Mouse (Mus musculus): ENCODE measurements around the gene Pibf1. TPM values are rescaled to one million over a fixed set of nuclear protein-coding genes. Genes with fewer than 3 reads are reported as not detected.

Gene Pibf1
- total and polyA plus RNA-seq, 2 experiments from 2014 or later: 12.6 to 20.6 TPM

DNA sequence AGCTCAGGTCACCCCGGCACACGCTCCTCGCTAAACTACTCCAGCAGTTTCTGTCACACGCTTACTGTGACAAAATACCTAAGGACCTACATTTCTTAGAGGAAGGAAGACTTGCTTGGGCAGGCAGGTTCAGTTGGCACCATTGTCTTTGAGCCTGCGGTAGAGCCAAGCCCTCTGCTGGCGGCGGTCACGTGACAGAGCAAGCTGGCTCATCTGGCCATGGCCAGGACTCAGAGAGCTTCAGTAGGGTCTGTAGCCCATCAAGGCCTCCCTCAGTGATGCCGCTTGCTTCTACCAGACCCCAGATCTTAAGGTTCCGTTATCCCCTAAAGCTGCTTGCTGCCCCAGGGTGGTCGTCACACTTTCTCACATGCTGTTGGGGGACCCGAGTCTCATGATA is 162.8 kb downstream of the Pibf1 start:
- WGBS: 97% methylated on average over 12 of the region's 12 CpGs
- H3K9me3 ChIP-seq (ENCODE audit: low read length): no peaks in the 10 kb centered on the region
- H3K4me3 ChIP-seq (ENCODE audit: low read depth, low read length): no peak overlapping the region
- no peak for DNase-seq
- H3K27ac ChIP-seq (ENCODE audit: low read depth, low read length): no peak overlapping the region
- TF ChIP-seq CTCF (IDR thresholded peaks at IDR 0.05; ENCODE audit: low read depth): no peak
- no peaks in the 10 kb centered on the region for H3K4me1 ChIP-seq (ENCODE audit: insufficient read depth)
- no peak overlapping the region for H3K9ac ChIP-seq
- no peaks in the 10 kb centered on the region for H3K27me3 ChIP-seq (ENCODE audit: insufficient read depth, low read length)
- no peak overlapping the region for H3K4me2 ChIP-seq (ENCODE audit: low read depth)
- no peak for ATAC-seq
- no peaks in the 10 kb centered on the region for H3K36me3 ChIP-seq (ENCODE audit: insufficient read depth)

GRCm38 (mm10) chr14:99263816-99264215 is 164.6 kb downstream of the Pibf1 start:
- no peaks in the 10 kb centered on the region for H3K27me3 ChIP-seq (ENCODE audit: insufficient read depth, low read length)
- 96% methylated on average over 6 of the region's 6 CpGs for WGBS
- no peak overlapping the region for H3K4me2 ChIP-seq (ENCODE audit: low read depth)
- DNase-seq (no peak), ATAC-seq (no peak)
- H3K36me3 ChIP-seq (ENCODE audit: insufficient read depth): no peaks in the 10 kb centered on the region
- no peak overlapping the region for H3K4me3 ChIP-seq (ENCODE audit: low read depth, low read length)
- H3K27ac ChIP-seq (ENCODE audit: low read depth, low read length): no peak overlapping the region
- no peak overlapping the region for H3K9ac ChIP-seq
- H3K4me1 ChIP-seq (ENCODE audit: insufficient read depth): no peaks in the 10 kb centered on the region
- TF ChIP-seq CTCF (IDR thresholded peaks at IDR 0.05; ENCODE audit: low read depth): no peak
- H3K9me3 ChIP-seq (ENCODE audit: low read length): no peaks in the 10 kb centered on the region

DNA sequence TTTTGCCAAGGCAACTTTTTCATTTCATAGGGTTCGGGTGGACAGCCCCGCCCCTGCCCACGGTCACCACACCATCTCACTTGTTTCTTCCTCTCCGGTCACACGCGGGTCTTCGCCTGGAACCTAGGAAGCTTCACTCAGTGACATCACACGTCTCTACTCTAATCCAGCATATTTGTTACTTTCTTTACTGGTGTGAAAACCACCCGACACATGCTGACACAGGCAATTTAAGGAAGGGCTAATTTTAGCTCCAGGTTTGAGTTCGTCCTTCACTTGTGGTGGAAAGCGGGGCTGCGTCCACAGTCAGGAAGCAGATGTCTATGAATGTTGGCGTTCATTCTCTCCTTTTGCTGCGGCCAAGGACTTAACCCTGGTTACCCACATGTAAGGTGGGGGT is 166.6 kb downstream of the Pibf1 start:
- DNase-seq (no peak), ATAC-seq (no peak)
- Histone ChIP-seq H3K9me3 (ENCODE audit: low read length) (no peaks in the 10 kb centered on the region), H3K27me3 (ENCODE audit: insufficient read depth, low read length) (no peaks in the 10 kb centered on the region), H3K27ac (ENCODE audit: low read depth, low read length) (no peak overlapping the region), H3K9ac (no peak overlapping the region), H3K4me3 (ENCODE audit: low read depth, low read length) (no peak overlapping the region), H3K4me2 (ENCODE audit: low read depth) (no peak overlapping the region), H3K36me3 (ENCODE audit: insufficient read depth) (no peaks in the 10 kb centered on the region), H3K4me1 (ENCODE audit: insufficient read depth) (no peaks in the 10 kb centered on the region)
- TF ChIP-seq CTCF (IDR thresholded peaks at IDR 0.05; ENCODE audit: low read depth): no peak
- WGBS: 93% methylated on average over 14 of the region's 14 CpGs

DNA sequence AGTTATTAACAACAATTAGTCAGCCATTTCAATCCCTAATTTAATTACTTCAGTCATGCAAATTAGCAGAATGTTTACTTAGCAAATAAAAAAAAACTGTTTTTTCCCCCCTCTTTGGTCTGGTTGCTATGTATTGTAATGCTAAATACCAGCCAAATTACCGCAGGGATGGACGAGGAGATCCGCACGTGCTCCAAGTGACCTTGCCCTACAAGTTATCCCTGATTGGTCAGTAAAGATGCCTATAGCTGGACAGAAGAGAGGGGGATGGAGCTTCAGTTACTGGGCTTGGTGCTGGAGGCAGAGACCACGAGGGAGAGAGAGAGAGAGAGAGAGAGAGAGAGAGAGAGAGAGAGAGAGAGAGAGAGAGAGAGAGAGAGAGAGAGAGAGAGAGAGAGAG is 167.5 kb downstream of the Pibf1 start:
- Histone ChIP-seq H3K27ac (ENCODE audit: low read depth, low read length) (no peak overlapping the region), H3K9me3 (ENCODE audit: low read length) (no peaks in the 10 kb centered on the region), H3K27me3 (ENCODE audit: insufficient read depth, low read length) (no peaks in the 10 kb centered on the region), H3K4me3 (ENCODE audit: low read depth, low read length) (no peak overlapping the region), H3K4me2 (ENCODE audit: low read depth) (no peak overlapping the region), H3K4me1 (ENCODE audit: insufficient read depth) (no peaks in the 10 kb centered on the region), H3K36me3 (ENCODE audit: insufficient read depth) (no peaks in the 10 kb centered on the region), H3K9ac (no peak overlapping the region)
- DNase-seq: no peak
- ATAC-seq: no peak
- WGBS: 38% methylated on average over 5 of the region's 5 CpGs
- TF ChIP-seq CTCF (IDR thresholded peaks at IDR 0.05; ENCODE audit: low read depth): no peak

DNA sequence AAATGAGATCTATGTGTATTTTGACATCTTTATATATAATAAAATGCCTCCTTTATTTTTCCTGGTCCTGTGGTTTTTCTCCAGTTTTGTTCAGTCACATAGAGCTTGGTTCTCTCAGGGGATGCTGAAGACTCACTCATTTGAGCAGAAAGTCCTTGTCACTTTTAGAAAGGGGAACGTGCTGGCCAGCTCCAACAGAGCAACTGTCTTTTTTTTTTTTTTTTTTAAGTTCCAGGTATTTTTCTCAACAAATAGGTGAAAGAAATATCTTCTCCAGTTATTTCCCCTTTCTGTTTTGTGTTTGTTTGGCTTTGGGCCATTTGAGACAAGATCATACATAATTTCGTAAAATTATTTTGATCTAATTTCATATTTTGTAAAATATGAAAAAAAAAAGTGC is 174.8 kb downstream of the Pibf1 start:
- Histone ChIP-seq H3K4me1 (ENCODE audit: insufficient read depth) (no peaks in the 10 kb centered on the region), H3K9me3 (ENCODE audit: low read length) (no peaks in the 10 kb centered on the region), H3K27ac (ENCODE audit: low read depth, low read length) (no peak overlapping the region), H3K4me2 (ENCODE audit: low read depth) (no peak overlapping the region), H3K9ac (no peak overlapping the region), H3K36me3 (ENCODE audit: insufficient read depth) (no peaks in the 10 kb centered on the region), H3K4me3 (ENCODE audit: low read depth, low read length) (no peak overlapping the region), H3K27me3 (ENCODE audit: insufficient read depth, low read length) (no peaks in the 10 kb centered on the region)
- 77% methylated on average over 2 of the region's 2 CpGs for WGBS
- ATAC-seq (no peak), DNase-seq (no peak)
- no peak for TF ChIP-seq CTCF (IDR thresholded peaks at IDR 0.05; ENCODE audit: low read depth)

DNA sequence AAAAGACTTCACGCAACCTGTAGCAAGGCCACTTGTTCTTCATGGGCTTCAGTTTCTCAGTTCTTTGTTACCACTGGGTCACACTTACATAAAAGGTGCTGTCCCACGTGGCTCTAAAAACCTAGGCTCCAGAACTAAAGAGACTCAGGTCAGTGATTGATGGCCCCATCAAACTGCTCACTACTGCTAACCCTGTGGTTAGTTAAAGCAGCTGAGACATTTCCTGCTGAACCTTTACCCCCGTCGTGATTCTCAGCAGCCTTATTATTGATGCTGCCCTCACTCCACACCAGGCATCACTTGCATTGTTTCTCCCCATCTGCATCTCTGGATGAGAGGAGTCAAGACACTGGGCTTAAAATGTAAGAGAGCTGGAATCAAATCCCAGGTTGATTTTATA is 176.6 kb downstream of the Pibf1 start:
- no peak overlapping the region for H3K27ac ChIP-seq (ENCODE audit: low read depth, low read length)
- no peaks in the 10 kb centered on the region for H3K9me3 ChIP-seq (ENCODE audit: low read length)
- no peak for ATAC-seq
- DNase-seq: no peak
- 63% methylated on average over 4 of the region's 4 CpGs for WGBS
- no peak for TF ChIP-seq CTCF (IDR thresholded peaks at IDR 0.05; ENCODE audit: low read depth)
- no peak overlapping the region for H3K4me3 ChIP-seq (ENCODE audit: low read depth, low read length)
- no peaks in the 10 kb centered on the region for H3K27me3 ChIP-seq (ENCODE audit: insufficient read depth, low read length)
- no peaks in the 10 kb centered on the region for H3K36me3 ChIP-seq (ENCODE audit: insufficient read depth)
- no peaks in the 10 kb centered on the region for H3K4me1 ChIP-seq (ENCODE audit: insufficient read depth)
- H3K9ac ChIP-seq: no peak overlapping the region
- H3K4me2 ChIP-seq (ENCODE audit: low read depth): no peak overlapping the region

DNA sequence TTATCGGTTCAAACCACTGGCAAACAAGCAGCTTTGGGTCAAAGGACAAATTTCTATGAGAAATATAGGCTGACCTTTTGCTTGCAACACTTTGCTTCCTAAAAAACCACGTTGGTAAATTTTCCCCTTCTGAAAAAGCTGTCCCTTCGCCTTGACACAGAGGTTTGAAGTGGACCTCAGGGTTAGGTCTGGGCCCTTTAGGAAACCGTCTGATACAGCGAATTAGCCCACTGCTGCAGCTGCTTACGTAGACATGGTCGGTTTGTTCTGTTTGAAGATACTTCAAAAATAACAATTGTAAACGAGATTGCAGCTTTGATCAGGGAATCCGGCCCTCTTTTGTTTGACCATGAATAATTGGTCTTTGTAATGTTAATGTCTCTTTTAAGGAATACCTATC is 179.1 kb downstream of the Pibf1 start:
- Histone ChIP-seq H3K4me1 (ENCODE audit: insufficient read depth) (no peaks in the 10 kb centered on the region), H3K4me2 (ENCODE audit: low read depth) (no peak overlapping the region), H3K4me3 (ENCODE audit: low read depth, low read length) (no peak overlapping the region), H3K27ac (ENCODE audit: low read depth, low read length) (no peak overlapping the region), H3K36me3 (ENCODE audit: insufficient read depth) (no peaks in the 10 kb centered on the region), H3K9me3 (ENCODE audit: low read length) (no peaks in the 10 kb centered on the region), H3K9ac (no peak overlapping the region), H3K27me3 (ENCODE audit: insufficient read depth, low read length) (no peaks in the 10 kb centered on the region)
- no peak for ATAC-seq
- no peak for DNase-seq
- 18% methylated on average over 9 of the region's 9 CpGs for WGBS
- no peak for TF ChIP-seq CTCF (IDR thresholded peaks at IDR 0.05; ENCODE audit: low read depth)

All from forebrain, postnatal 0 days (tissue).